Mouse (Mus musculus): Measurements from ENCODE around the gene Adamts12. TPM values are rescaled to one million over a fixed set of nuclear protein-coding genes. Genes with fewer than 3 reads are reported as not detected.

The Adamts12 gene
- polyA plus RNA-seq, 1 experiment from 2014 or later: 4.8 TPM

DNA sequence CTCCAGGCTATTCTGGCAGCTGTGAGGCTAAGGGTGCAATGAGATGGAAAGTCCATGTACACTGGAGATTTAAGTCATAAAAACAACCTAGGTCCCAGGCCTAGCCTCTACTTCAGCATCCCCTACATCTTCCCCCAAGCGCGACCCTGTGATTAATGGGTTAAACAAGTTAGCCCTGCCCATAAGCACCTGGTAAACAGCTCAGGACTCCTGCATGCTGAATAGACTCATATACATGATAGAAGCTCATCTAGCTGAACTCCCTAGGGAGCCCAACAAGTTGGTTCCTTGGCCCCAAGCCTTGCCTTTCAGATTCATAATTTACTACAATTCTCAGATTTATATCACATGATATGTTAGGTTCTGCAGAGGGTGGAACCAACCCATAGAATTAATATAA is 292.9 kb downstream of the Adamts12 start:
- H3K27me3 ChIP-seq: no peaks in the 10 kb centered on the region
- no peak overlapping the region for H3K4me3 ChIP-seq
- WGBS: 85% methylated on average over 2 of the region's 2 CpGs
- no peak overlapping the region for H3K4me2 ChIP-seq (replicated peaks)
- no peak overlapping the region for H3K27ac ChIP-seq
- H3K4me1 ChIP-seq: no peaks in the 10 kb centered on the region
- H3K9ac ChIP-seq: no peak overlapping the region
- H3K9me3 ChIP-seq: no peaks in the 10 kb centered on the region
- no peaks in the 10 kb centered on the region for H3K36me3 ChIP-seq
- ATAC-seq (ENCODE audit: low FRiP score, low read depth): no peak

DNA sequence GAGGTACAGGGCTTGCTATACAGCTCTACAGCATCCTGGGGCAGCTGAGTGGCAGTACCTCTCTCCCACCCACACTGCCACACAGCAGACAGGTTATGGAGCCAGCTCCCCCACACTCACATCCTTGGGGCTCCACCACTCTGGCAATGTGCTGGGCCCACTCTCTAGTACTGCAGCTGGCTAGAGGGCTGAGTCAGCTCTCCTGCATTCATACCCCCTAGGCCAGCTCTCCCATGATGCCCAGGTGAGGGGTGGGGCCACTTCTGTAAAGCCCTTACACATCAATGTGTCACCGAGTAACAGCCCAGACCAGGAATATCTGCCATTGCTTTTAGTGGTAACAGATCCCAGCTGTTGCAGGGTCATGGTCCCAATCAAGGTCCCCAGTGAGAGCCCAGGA is 296.3 kb downstream of the Adamts12 start:
- ATAC-seq (ENCODE audit: low FRiP score, low read depth): no peak
- no peak overlapping the region for H3K4me3 ChIP-seq
- H3K27me3 ChIP-seq: no peaks in the 10 kb centered on the region
- no peaks in the 10 kb centered on the region for H3K9me3 ChIP-seq
- 67% methylated on average over 1 of the region's 1 CpGs for WGBS
- no peaks in the 10 kb centered on the region for H3K4me1 ChIP-seq
- no peak overlapping the region for H3K27ac ChIP-seq
- no peaks in the 10 kb centered on the region for H3K36me3 ChIP-seq
- no peak overlapping the region for H3K9ac ChIP-seq
- no peak overlapping the region for H3K4me2 ChIP-seq (replicated peaks)

DNA sequence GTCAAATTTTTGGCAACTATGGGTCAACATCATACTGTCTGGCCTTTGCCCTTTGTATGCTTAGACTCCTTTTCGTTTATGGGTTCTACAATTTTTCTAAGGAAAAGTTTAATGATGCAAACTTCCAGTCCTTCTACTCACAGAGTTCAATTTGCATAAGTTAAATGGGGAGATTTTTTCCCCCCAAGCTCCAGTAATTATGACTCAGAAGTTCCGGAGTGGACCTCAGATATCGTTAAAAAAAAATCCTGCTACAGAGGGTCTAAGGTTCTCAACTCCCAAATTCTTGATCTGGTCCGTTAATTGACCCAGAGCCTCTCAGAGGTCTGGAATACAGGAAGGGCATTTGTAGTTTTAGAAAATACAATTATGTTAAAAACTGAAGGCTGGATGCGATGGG is 297.2 kb downstream of the Adamts12 start:
- WGBS: 81% methylated on average over 5 of the region's 5 CpGs
- H3K4me1 ChIP-seq: no peaks in the 10 kb centered on the region

DNA sequence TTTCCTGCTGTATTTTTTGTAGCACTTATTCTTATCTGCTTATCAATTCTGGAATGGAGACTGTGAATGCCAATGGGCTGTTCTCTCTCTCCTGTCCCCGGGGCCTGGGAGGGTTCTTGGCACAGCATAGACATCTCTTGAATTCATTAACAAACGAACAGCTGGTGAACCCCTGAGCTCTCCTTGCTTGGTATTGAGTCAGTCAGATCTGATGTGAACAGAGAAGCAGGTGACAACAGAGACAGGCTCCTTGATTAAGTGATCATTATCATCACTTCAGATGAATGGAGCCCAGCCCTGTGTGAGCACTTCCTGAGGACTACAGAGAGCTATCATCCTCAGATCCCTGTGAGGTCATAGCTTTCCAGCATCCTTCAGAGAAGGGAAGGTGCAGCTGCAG is 299.5 kb downstream of the Adamts12 start:
- Histone ChIP-seq H3K4me3 (no peak overlapping the region), H3K9me3 (no peaks in the 10 kb centered on the region), H3K4me2 (replicated peaks) (no peak overlapping the region), H3K27me3 (no peaks in the 10 kb centered on the region), H3K36me3 (no peaks in the 10 kb centered on the region), H3K4me1 (no peaks in the 10 kb centered on the region), H3K27ac (no peak overlapping the region), H3K9ac (no peak overlapping the region)
- ATAC-seq (ENCODE audit: low FRiP score, low read depth): no peak
- 40% methylated on average over 2 of the region's 2 CpGs for WGBS

More for the DNA sequence above, 297.2 kb downstream of the Adamts12 start:
- Histone ChIP-seq H3K4me3 (no peak overlapping the region), H3K36me3 (no peaks in the 10 kb centered on the region), H3K9me3 (no peaks in the 10 kb centered on the region), H3K27me3 (no peaks in the 10 kb centered on the region), H3K27ac (no peak overlapping the region), H3K4me2 (replicated peaks) (no peak overlapping the region), H3K9ac (no peak overlapping the region)
- ATAC-seq (ENCODE audit: low FRiP score, low read depth): no peak

DNA sequence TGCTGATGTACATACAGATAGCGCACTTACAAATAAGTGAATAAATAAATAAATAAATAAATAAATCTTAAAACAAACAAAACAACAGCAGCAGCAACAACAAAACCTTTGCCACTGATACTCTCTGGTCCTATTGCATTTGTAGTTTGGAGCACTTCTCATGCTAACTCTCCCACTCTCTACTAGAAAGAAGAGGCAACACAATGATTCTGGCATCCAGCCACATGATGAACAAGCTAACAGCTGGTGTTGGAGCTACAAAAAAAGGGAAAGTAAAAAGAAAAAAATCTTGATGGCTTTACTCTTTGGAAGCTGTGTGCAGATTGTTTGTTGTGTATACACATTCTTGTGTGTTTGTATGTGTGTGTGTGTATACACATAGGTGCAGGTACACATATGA is 300.2 kb downstream of the Adamts12 start:
- Histone ChIP-seq H3K27ac (no peak overlapping the region), H3K27me3 (no peaks in the 10 kb centered on the region), H3K4me2 (replicated peaks) (no peak overlapping the region), H3K4me3 (no peak overlapping the region), H3K9ac (no peak overlapping the region), H3K9me3 (no peaks in the 10 kb centered on the region), H3K4me1 (no peaks in the 10 kb centered on the region), H3K36me3 (no peaks in the 10 kb centered on the region)
- WGBS: 100% methylated on average over 1 of the region's 1 CpGs
- ATAC-seq (ENCODE audit: low FRiP score, low read depth): no peak

DNA sequence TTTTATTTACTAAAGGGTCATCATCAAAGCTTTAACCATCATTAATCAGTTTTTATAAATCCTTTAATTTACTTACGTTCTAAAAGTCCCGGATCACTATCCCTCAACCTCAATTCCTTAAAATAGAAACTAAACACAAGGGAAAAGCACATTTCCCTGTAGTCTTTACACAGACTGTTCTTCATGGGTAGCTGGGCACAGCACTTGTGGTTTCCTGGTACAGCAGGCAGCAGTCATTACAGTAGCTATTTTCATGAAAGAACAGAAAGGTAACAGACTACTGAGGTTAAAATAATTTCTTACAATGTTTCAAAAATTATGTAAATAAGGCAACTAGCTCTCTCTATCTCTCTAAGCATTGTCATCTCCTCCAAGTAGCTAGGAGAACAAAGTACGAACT is 305.0 kb downstream of the Adamts12 start:
- Histone ChIP-seq H3K9ac (no peak overlapping the region), H3K9me3 (no peaks in the 10 kb centered on the region), H3K4me3 (no peak overlapping the region), H3K36me3 (no peaks in the 10 kb centered on the region), H3K27ac (no peak overlapping the region), H3K4me1 (no peaks in the 10 kb centered on the region), H3K27me3 (no peaks in the 10 kb centered on the region), H3K4me2 (replicated peaks) (no peak overlapping the region)
- no peak for ATAC-seq (ENCODE audit: low FRiP score, low read depth)
- WGBS: 81% methylated on average over 3 of the region's 3 CpGs

DNA sequence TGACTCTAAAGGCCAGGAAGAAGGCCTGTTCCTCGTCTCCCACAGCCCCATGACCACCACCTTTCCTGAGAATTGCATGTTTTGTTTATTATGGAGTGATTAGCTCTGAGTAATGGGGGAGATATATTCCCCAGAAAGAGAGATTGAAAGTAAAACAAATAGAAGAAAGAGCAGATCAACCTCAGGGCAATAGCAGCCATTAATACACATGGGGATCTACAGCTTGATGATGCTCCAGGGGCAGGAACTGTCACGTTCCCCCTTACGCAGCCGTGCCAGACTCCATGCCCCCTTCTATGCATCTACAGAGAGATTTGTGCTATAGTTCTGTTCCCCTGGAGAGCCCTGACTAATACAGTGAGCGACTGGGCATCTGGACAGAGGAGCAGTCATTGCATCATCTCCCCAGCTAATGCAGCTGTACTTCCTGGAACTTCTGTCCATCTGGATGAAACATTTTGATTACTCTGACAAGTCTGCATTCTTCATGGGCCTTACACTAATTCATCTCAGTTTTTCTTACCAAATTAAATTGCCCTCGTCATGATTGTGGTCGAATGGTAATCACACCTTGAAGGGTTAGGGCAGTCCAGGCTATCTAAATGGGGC is 306.0 kb downstream of the Adamts12 start:
- 81% methylated on average over 7 of the region's 7 CpGs for WGBS
- Histone ChIP-seq H3K9ac (no peak overlapping the region), H3K4me2 (replicated peaks) (no peak overlapping the region), H3K4me1 (no peaks in the 10 kb centered on the region), H3K27me3 (no peaks in the 10 kb centered on the region), H3K9me3 (no peaks in the 10 kb centered on the region), H3K27ac (no peak overlapping the region), H3K4me3 (no peak overlapping the region), H3K36me3 (no peaks in the 10 kb centered on the region)
- no peak for ATAC-seq (ENCODE audit: low FRiP score, low read depth)

DNA sequence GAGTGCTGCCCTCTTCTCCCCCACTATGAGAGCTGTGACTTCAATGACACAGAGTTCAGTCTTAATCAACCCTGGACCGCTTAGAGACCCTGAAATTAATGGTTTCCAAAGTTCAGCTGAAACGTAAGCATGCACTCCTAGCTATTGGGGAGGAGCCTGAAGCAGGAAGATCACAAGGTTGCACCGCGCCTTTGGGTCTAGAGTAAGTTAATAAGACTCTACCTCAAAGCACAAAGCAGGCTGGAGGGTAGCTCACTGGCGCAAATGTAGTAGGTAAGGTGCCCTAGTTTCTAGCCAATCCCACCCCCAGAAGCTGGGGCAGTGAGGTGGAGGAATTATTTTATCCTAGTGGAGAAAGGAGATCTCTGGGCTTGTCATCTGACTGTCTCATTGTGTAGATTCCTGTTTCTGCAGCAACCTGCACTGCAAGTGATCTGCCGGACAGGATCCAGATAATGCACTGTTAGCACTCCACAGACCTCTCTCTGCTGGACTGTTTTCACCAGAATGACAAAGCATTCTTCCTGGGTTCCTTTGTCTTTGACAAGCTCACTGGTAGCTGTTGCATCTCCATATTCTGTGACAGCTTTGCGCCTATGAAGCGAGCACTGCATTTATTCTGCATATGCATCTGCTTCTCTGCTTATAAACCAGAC is 315.0 kb downstream of the Adamts12 start:
- 85% methylated on average over 8 of the region's 8 CpGs for WGBS
- H3K27ac ChIP-seq: no peak overlapping the region
- no peak overlapping the region for H3K4me3 ChIP-seq
- H3K4me1 ChIP-seq: no peaks in the 10 kb centered on the region
- no peaks in the 10 kb centered on the region for H3K9me3 ChIP-seq
- H3K27me3 ChIP-seq: no peaks in the 10 kb centered on the region
- no peak overlapping the region for H3K4me2 ChIP-seq (replicated peaks)
- no peak overlapping the region for H3K9ac ChIP-seq
- H3K36me3 ChIP-seq: peaks cover 27% of the 10 kb centered on the region
- ATAC-seq (ENCODE audit: low FRiP score, low read depth): no peak

DNA sequence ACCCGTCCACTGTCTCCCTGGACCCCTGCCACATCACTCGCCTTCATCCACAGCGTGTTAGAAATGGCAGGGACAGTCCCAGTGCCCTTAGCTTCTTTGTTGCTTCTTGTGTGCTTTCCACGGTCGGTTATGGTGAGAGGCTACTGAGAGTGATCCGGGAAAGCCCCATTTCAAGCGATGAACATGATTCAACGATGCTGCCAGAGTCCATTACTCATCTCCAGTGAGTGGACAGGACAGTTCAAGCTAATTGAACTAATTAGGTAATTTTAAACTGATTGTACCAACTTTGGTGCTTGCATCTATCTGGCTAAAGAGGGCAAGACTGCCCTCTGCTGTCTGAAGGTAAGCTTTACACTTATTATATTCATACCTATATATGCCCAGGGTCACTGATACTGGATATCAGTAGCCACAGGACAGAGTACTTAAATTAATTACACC is 315.5 kb downstream of the Adamts12 start:
- no peak overlapping the region for H3K27ac ChIP-seq
- H3K4me3 ChIP-seq: no peak overlapping the region
- H3K27me3 ChIP-seq: no peaks in the 10 kb centered on the region
- WGBS: 51% methylated on average over 8 of the region's 8 CpGs
- no peaks in the 10 kb centered on the region for H3K4me1 ChIP-seq
- H3K4me2 ChIP-seq (replicated peaks): no peak overlapping the region
- ATAC-seq (ENCODE audit: low FRiP score, low read depth): no peak
- H3K9ac ChIP-seq: no peak overlapping the region
- H3K9me3 ChIP-seq: no peaks in the 10 kb centered on the region
- H3K36me3 ChIP-seq: peaks cover 32% of the 10 kb centered on the region

DNA sequence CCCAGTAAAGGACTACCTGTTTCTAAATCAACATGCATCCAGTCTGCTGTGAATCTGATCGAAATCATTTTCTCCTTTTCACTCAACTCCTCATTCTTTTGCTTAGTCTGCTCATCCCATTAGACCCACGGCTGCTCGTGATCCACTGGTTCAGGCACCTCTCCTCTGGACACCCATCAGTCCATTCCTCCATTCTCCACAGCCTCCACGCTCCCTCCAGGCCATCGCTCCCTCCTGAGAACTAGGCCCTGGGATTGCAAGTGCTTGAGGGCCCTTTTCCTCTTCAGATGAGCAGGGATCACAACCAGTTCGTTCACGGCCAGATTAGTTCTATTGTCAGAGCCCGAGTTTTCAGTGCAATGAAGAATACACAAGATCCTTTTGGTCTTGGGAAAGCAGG is 316.0 kb downstream of the Adamts12 start:
- Histone ChIP-seq H3K27me3 (no peaks in the 10 kb centered on the region), H3K9ac (no peak overlapping the region), H3K9me3 (no peaks in the 10 kb centered on the region), H3K4me3 (no peak overlapping the region), H3K4me2 (replicated peaks) (no peak overlapping the region), H3K4me1 (no peaks in the 10 kb centered on the region), H3K27ac (no peak overlapping the region), H3K36me3 (peaks cover 37% of the 10 kb centered on the region)
- ATAC-seq (ENCODE audit: low FRiP score, low read depth): no peak
- 83% methylated on average over 8 of the region's 8 CpGs for WGBS

DNA sequence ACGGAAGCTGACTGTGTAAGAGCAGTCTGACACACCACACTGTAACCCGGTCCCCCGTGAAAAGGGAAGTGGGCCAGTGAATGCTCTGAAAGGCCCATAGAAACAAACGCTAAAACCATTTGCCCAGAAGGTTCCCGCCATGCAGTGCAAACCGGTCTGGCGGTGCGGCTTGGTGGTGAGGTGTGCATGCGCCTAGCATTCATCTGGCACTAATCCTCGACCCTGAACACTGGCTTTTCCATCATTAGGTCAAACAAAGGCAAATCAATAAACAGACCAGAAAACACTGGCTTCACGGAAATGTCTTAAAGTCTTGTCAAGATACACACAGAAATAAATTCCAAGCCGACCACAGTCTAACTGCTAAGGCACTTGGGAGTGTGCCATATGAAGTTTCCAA is 318.0 kb downstream of the Adamts12 start:
- H3K4me1 ChIP-seq: no peaks in the 10 kb centered on the region
- ATAC-seq (ENCODE audit: low FRiP score, low read depth): no peak
- H3K27me3 ChIP-seq: no peaks in the 10 kb centered on the region
- H3K9me3 ChIP-seq: no peaks in the 10 kb centered on the region
- H3K4me2 ChIP-seq (replicated peaks): no peak overlapping the region
- H3K27ac ChIP-seq: no peak overlapping the region
- H3K4me3 ChIP-seq: no peak overlapping the region
- H3K36me3 ChIP-seq: peaks cover 57% of the 10 kb centered on the region
- no peak overlapping the region for H3K9ac ChIP-seq
- 86% methylated on average over 12 of the region's 12 CpGs for WGBS

DNA sequence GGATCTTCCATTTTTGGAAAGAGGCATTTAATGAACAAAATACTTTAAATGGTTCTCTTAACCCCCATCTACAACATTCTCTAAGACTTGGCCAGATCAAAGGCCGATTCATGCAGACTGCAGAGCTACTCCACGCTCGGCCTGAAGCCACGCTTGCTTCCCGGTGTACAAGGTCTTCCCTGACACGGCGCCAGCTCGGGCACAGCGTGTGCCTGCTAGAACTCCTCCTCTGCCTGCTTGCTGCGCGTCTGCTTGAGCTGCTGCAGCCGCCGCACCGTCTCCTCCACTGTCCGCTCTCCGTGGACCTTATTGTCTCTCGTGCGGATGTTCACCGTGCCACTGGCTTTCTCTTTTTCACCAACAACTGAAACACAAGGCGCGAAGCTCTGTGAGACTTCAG is 319.2 kb downstream of the Adamts12 start:
- H3K4me1 ChIP-seq: no peaks in the 10 kb centered on the region
- H3K9ac ChIP-seq: no peak overlapping the region
- H3K27me3 ChIP-seq: no peaks in the 10 kb centered on the region
- H3K9me3 ChIP-seq: no peaks in the 10 kb centered on the region
- no peak for ATAC-seq (ENCODE audit: low FRiP score, low read depth)
- WGBS: 94% methylated on average over 21 of the region's 21 CpGs
- no peak overlapping the region for H3K27ac ChIP-seq
- H3K36me3 ChIP-seq: peaks cover 69% of the 10 kb centered on the region
- H3K4me2 ChIP-seq (replicated peaks): no peak overlapping the region
- H3K4me3 ChIP-seq: no peak overlapping the region

DNA sequence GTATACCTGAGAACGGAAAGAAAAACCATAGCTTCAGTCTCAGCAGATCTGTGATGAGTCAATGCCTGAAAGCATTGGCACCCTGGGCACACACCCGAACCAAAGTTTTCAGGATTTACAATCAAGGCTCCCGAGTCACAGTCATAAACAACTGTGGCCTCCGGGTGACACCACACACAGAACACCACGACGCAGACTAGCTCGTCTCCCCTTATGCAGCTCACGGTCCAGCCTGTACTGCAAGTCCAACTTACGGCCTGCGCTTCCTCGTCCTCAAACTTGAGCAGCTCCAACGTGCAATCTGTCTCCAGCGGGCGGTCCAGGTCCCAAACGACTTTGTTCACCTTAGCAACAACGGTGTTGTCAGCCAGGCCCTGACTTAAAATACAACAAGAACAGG is 328.3 kb downstream of the Adamts12 start:
- H3K4me3 ChIP-seq: no peak overlapping the region
- ATAC-seq (ENCODE audit: low FRiP score, low read depth): no peak
- no peak overlapping the region for H3K9ac ChIP-seq
- peaks cover 85% of the 10 kb centered on the region for H3K36me3 ChIP-seq
- H3K4me1 ChIP-seq: peaks cover 5% of the 10 kb centered on the region
- WGBS: 92% methylated on average over 16 of the region's 16 CpGs
- H3K27me3 ChIP-seq: no peaks in the 10 kb centered on the region
- no peak overlapping the region for H3K4me2 ChIP-seq (replicated peaks)
- H3K9me3 ChIP-seq: no peaks in the 10 kb centered on the region
- no peak overlapping the region for H3K27ac ChIP-seq
